Mouse (Mus musculus) forebrain, postnatal 0 days (tissue): ENCODE measurements around the gene Taok3. TPM values are rescaled to one million over a fixed set of nuclear protein-coding genes. Genes with fewer than 3 reads are reported as not detected.

Experiments used
- ATAC-seq: fragments of 200-750 bp; cut with Nextera tagmentation; 2 replicates; pipeline ENCODE4 v1.8.0; 2017; ENCODE audit warnings: mild to moderate bottlenecking, moderate library complexity
- DNase-seq: peaks from one replicate; pipeline ENCODE4 v3.0.0-alpha.2; 2015
- H3K27ac ChIP-seq: fragments of 300-500 bp; sonication (generic); 2 replicates; pipeline ENCODE4 v1.5.1; 2014; ENCODE audit warnings: low read depth, mild to moderate bottlenecking, antibody characterized with exemption, low read length, moderate library complexity, mixed read lengths
- H3K27me3 ChIP-seq: fragments of 300-500 bp; sonication (generic); 2 replicates; pipeline ENCODE4 v1.6.1; 2014; ENCODE audit warnings: mild to moderate bottlenecking, low read length, mixed read lengths; ENCODE audit not compliant: insufficient read depth
- H3K36me3 ChIP-seq: fragments of 300-500 bp; sonication (generic); 2 replicates; pipeline ENCODE4 v1.6.1; 2014; ENCODE audit warnings: mild to moderate bottlenecking, moderate library complexity; ENCODE audit not compliant: insufficient read depth
- H3K4me1 ChIP-seq: fragments of 300-500 bp; sonication (generic); 2 replicates; pipeline ENCODE4 v1.6.1; 2014; ENCODE audit warnings: antibody characterized with exemption; ENCODE audit not compliant: insufficient read depth
- H3K4me2 ChIP-seq: fragments of 300-500 bp; sonication (generic); 2 replicates; pipeline ENCODE4 v1.6.1; 2014; ENCODE audit warnings: low read depth, mild to moderate bottlenecking, moderate library complexity
- H3K4me3 ChIP-seq: fragments of 300-500 bp; sonication (generic); 2 replicates; pipeline ENCODE4 v1.5.1; 2014; ENCODE audit warnings: low read depth, low read length, mixed read lengths
- H3K9ac ChIP-seq: fragments of 300-500 bp; sonication (generic); 2 replicates; pipeline ENCODE4 v1.6.1; 2014; ENCODE audit warnings: mild to moderate bottlenecking
- H3K9me3 ChIP-seq: fragments of 300-500 bp; sonication (generic); 2 replicates; pipeline ENCODE4 v1.6.1; 2016; ENCODE audit warnings: low read length
- CTCF ChIP-seq: sonication (generic); IDR thresholded peaks from 2 replicates; pipeline ENCODE4 v1.5.1; 2016; ENCODE audit warnings: antibody characterized with exemption, control low read depth, low read depth
- WGBS: fragments of 180-500 bp; shearing (Covaris S2); extraction: QIAGEN DNeasy Blood & Tissue Kit; methylation state at CpG from one replicate; pipeline ENCODE4 v1.1.7; 2014; 5-methylcytosine and 5-hydroxymethylcytosine counted together
- polyA plus RNA-seq: library from polyadenylated mRNA; unstranded; fragments of >200 nt; fragmentation: Nextera tagmentation; extraction: Ambion mirVana; gene quantifications from 2 replicates; pipeline ENCODE4 v1.2.1, GENCODE M21; 2015
- total RNA-seq: library from RNA; depleted of rRNA; stranded (reverse); fragments of >200 nt; gene quantifications from 2 replicates; pipeline ENCODE4 v1.2.3, GENCODE M21; 2014

Gene Taok3
- total and polyA plus RNA-seq, 2 experiments from 2014 or later = 37.2 to 57.6 TPM

- Histone ChIP-seq H3K9me3 (0 out of 2 replicates have a peak, but pooled peaks cover 4% of the 10 kb centered on the region), H3K4me2 (no peak overlapping the region), H3K4me3 (no peak overlapping the region), H3K27ac (no peak overlapping the region), H3K27me3 (no peaks in the 10 kb centered on the region), H3K36me3 (no peaks in the 10 kb centered on the region), H3K9ac (no peak overlapping the region), H3K4me1 (no peaks in the 10 kb centered on the region)
- no peak for DNase-seq
- no peak for TF ChIP-seq CTCF
- ATAC-seq = no peak
Measured at GRCm38 (mm10) chr5:117152944-117153343, 33.0 kb downstream of the Taok3 start.

GRCm38 (mm10) chr5:117153527-117154091, 33.7 kb downstream of the Taok3 start:
- TF ChIP-seq CTCF = no peak
- ATAC-seq (no peak), DNase-seq (no peak)
- Histone ChIP-seq H3K4me1 (no peaks in the 10 kb centered on the region), H3K4me3 (no peak overlapping the region), H3K27ac (no peak overlapping the region), H3K27me3 (no peaks in the 10 kb centered on the region), H3K36me3 (no peaks in the 10 kb centered on the region), H3K4me2 (no peak overlapping the region), H3K9me3 (0 out of 2 replicates have a peak, but pooled peaks cover 4% of the 10 kb centered on the region), H3K9ac (no peak overlapping the region)
- 60% methylated on average over 15 of the region's 15 CpGs for WGBS

- Histone ChIP-seq H3K36me3 (no peaks in the 10 kb centered on the region), H3K4me2 (no peak overlapping the region), H3K9me3 (no peaks in the 10 kb centered on the region), H3K27me3 (no peaks in the 10 kb centered on the region), H3K4me1 (no peaks in the 10 kb centered on the region), H3K27ac (no peak overlapping the region), H3K9ac (no peak overlapping the region), H3K4me3 (no peak overlapping the region)
- ATAC-seq (no peak), DNase-seq (no peak)
- no peak for TF ChIP-seq CTCF
- WGBS = 81% methylated on average over 7 of the region's 7 CpGs
Measured at GRCm38 (mm10) chr5:117158335-117159018, 38.5 kb downstream of the Taok3 start.

- no peak overlapping the region for H3K27ac ChIP-seq
- no peak overlapping the region for H3K9ac ChIP-seq
- H3K4me2 ChIP-seq = no peak overlapping the region
- H3K4me3 ChIP-seq = no peak overlapping the region
- WGBS = 65% methylated on average over 8 of the region's 8 CpGs
- no peak for DNase-seq
- H3K4me1 ChIP-seq = no peaks in the 10 kb centered on the region
- TF ChIP-seq CTCF = no peak
- no peaks in the 10 kb centered on the region for H3K27me3 ChIP-seq
- no peak for ATAC-seq
- no peaks in the 10 kb centered on the region for H3K9me3 ChIP-seq
- H3K36me3 ChIP-seq = no peaks in the 10 kb centered on the region
Measured at GRCm38 (mm10) chr5:117159326-117159725, 39.4 kb downstream of the Taok3 start.

GRCm38 (mm10) chr5:117159805-117160291, 39.9 kb downstream of the Taok3 start:
- WGBS = 61% methylated on average over 6 of the region's 6 CpGs

GRCm38 (mm10) chr5:117160499-117160898, 40.6 kb downstream of the Taok3 start:
- TF ChIP-seq CTCF = no peak
- no peak for ATAC-seq
- Histone ChIP-seq H3K36me3 (no peaks in the 10 kb centered on the region), H3K9me3 (no peaks in the 10 kb centered on the region), H3K4me2 (no peak overlapping the region), H3K9ac (no peak overlapping the region), H3K4me1 (no peaks in the 10 kb centered on the region), H3K27me3 (no peaks in the 10 kb centered on the region), H3K4me3 (no peak overlapping the region), H3K27ac (no peak overlapping the region)
- 68% methylated on average over 10 of the region's 10 CpGs for WGBS
- DNase-seq = no peak

More at GRCm38 (mm10) chr5:117159805-117160291, 39.9 kb downstream of the Taok3 start:
- Histone ChIP-seq H3K4me3 (no peak overlapping the region), H3K27me3 (no peaks in the 10 kb centered on the region), H3K4me1 (no peaks in the 10 kb centered on the region), H3K9me3 (no peaks in the 10 kb centered on the region), H3K27ac (no peak overlapping the region), H3K9ac (no peak overlapping the region), H3K36me3 (no peaks in the 10 kb centered on the region), H3K4me2 (no peak overlapping the region)
- ATAC-seq (no peak), DNase-seq (no peak)
- no peak for TF ChIP-seq CTCF

GRCm38 (mm10) chr5:117163790-117164189, 43.9 kb downstream of the Taok3 start:
- no peak overlapping the region for H3K27ac ChIP-seq
- no peaks in the 10 kb centered on the region for H3K27me3 ChIP-seq
- H3K4me1 ChIP-seq = no peaks in the 10 kb centered on the region
- H3K4me3 ChIP-seq = no peak overlapping the region
- no peak for ATAC-seq
- WGBS = 91% methylated on average over 13 of the region's 13 CpGs
- H3K9me3 ChIP-seq = no peaks in the 10 kb centered on the region
- no peak overlapping the region for H3K9ac ChIP-seq
- H3K4me2 ChIP-seq = no peak overlapping the region
- H3K36me3 ChIP-seq = no peaks in the 10 kb centered on the region
- TF ChIP-seq CTCF = no peak
- DNase-seq = no peak
